Mouse (Mus musculus): ENCODE measurements around the gene Repin1.
A peak's percentile ranks its signal among the peaks of the same experiment; 100 is the strongest.

Repin1 gene

GRCm38 (mm10) chr6:48593158-48594042 lies at the start of gene Repin1, which contains the start of gene Gm44965:
TSS of gene Repin1 (plus strand) at chr6:48593883.
TSS of gene Gm44965 (plus strand) at chr6:48593941.
- DNase-seq (ENCODE audit: low read depth, low spot score): peak; percentile 79

- no peak for DNase-seq (ENCODE audit: low read depth, low spot score)
Measured at GRCm38 (mm10) chr6:48545251-48545650, 48.4 kb upstream of the Repin1 start.

GRCm38 (mm10) chr6:48546271-48546670 lies 47.4 kb upstream of the Repin1 start:
- no peak for DNase-seq (ENCODE audit: low read depth, low spot score)

GRCm38 (mm10) chr6:48546858-48547257 lies 46.8 kb upstream of the Repin1 start:
- DNase-seq (ENCODE audit: low read depth, low spot score): no peak

- DNase-seq (ENCODE audit: low read depth, low spot score): no peak
Measured at GRCm38 (mm10) chr6:48548314-48548713, 45.4 kb upstream of the Repin1 start.

GRCm38 (mm10) chr6:48552918-48553317 lies 40.8 kb upstream of the Repin1 start:
- DNase-seq (ENCODE audit: low read depth, low spot score): no peak

GRCm38 (mm10) chr6:48553819-48554218 lies 39.9 kb upstream of the Repin1 start:
- DNase-seq (ENCODE audit: low read depth, low spot score): no peak

- DNase-seq (ENCODE audit: low read depth, low spot score): peak; percentile 93
Measured at GRCm38 (mm10) chr6:48554280-48555103, 39.2 kb upstream of the Repin1 start, which contains the start of gene Lrrc61. TSS of gene Lrrc61 (plus strand) at chr6:48554796.

- DNase-seq (ENCODE audit: low read depth, low spot score): peak; percentile 89
Measured at GRCm38 (mm10) chr6:48555104-48555890, 38.4 kb upstream of the Repin1 start.

- no peak for DNase-seq (ENCODE audit: low read depth, low spot score)
Measured at GRCm38 (mm10) chr6:48555956-48556355, 37.7 kb upstream of the Repin1 start.

GRCm38 (mm10) chr6:48565693-48566310 lies 27.9 kb upstream of the Repin1 start:
- no peak for DNase-seq (ENCODE audit: low read depth, low spot score)

- DNase-seq (ENCODE audit: low read depth, low spot score): no peak
Measured at GRCm38 (mm10) chr6:48566312-48566711, 27.4 kb upstream of the Repin1 start.

- DNase-seq (ENCODE audit: low read depth, low spot score): no peak
Measured at GRCm38 (mm10) chr6:48568036-48568984, 25.4 kb upstream of the Repin1 start.

GRCm38 (mm10) chr6:48569065-48569807 lies 24.4 kb upstream of the Repin1 start:
- no peak for DNase-seq (ENCODE audit: low read depth, low spot score)

GRCm38 (mm10) chr6:48572014-48572413 lies 21.7 kb upstream of the Repin1 start:
- DNase-seq (ENCODE audit: low read depth, low spot score): no peak

- no peak for DNase-seq (ENCODE audit: low read depth, low spot score)
Measured at GRCm38 (mm10) chr6:48572572-48573061, 21.1 kb upstream of the Repin1 start, which contains the start of gene Rarres2. TSS of gene Rarres2 (minus strand) at chr6:48572789.

GRCm38 (mm10) chr6:48573280-48573679 lies 20.4 kb upstream of the Repin1 start:
- no peak for DNase-seq (ENCODE audit: low read depth, low spot score)

GRCm38 (mm10) chr6:48573981-48574380 lies 19.7 kb upstream of the Repin1 start:
- DNase-seq (ENCODE audit: low read depth, low spot score): no peak

GRCm38 (mm10) chr6:48578736-48579135 lies 14.9 kb upstream of the Repin1 start:
- DNase-seq (ENCODE audit: low read depth, low spot score): no peak
